Mouse (Mus musculus) liver, postnatal 0 days (tissue): ENCODE data around the gene Ugt1a9.

Source experiments
- CTCF ChIP-seq: sonication (generic); IDR thresholded peaks from 2 replicates; pipeline ENCODE4 v1.5.1; 2016; ENCODE audit warnings: antibody characterized with exemption, low read depth
- EP300 ChIP-seq: IDR thresholded peaks from 2 replicates; pipeline ENCODE4 v1.6.1; 2016; ENCODE audit warnings: antibody characterized with exemption, low read depth, mild to moderate bottlenecking

DNA sequence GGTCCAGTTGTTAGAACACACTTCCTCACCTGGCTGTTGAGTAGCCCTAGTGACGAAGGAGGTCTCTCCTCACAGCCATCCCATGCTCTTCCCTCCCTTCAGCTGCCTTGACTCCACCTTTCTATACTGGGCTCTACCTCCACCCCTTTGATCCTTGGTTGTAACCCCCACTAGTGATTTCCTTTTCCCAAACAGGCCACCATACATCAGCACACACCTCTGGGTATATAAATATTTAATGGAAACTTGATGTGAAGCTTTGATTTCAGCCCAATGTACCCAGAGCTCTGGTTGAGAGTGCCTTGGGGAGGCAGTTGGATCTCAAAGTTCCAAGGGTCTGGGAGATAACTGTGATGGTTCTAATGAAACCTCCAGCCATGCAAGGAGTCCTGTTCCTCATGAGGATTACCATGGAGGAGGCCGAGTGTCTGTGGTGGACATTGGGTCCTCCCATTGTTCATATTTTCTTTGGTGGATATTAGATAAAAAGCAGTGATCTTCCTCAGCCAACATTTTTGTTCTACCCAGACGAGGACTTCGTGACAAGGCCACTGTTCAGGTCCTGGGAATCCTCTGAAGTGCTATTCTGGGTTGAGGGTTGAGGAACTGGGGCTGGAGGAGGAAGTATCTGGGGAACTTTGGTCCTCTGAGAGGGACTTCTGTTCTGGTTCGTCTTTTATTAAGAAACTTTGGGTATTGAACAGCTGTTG is 156.2 kb downstream of the Ugt1a9 start, which contains the start of gene Mroh2a:
- TF ChIP-seq CTCF (no peak), EP300 (no peak)
